Mouse (Mus musculus): ENCODE measurements at regions not wholly inside any gene's neighbourhood (a gene's known extent, or its start where the extent isn't known, plus 50 kb on each side); places are given as distances from the start of the nearest gene placed in this dataset.

- no peaks in the 10 kb centered on the region for H3K79me3 ChIP-seq (ENCODE audit: low read depth)
- no peaks in the 10 kb centered on the region for H3K79me2 ChIP-seq (ENCODE audit: control insufficient read depth, insufficient read depth)
- H3K27me3 ChIP-seq (ENCODE audit: control insufficient read depth, insufficient read depth, insufficient read length), result no peaks in the 10 kb centered on the region
- TF ChIP-seq MYOD1 (IDR thresholded peaks at IDR 0.05; ENCODE audit: control insufficient read depth, insufficient read length, low read depth) (no peak), FOSL1 (IDR thresholded peaks at IDR 0.05; ENCODE audit: insufficient read depth, low read length, poor library complexity, severe bottlenecking) (no peak), MAX (IDR thresholded peaks at IDR 0.05) (no peak), CEBPB (IDR thresholded peaks at IDR 0.05; ENCODE audit: low read depth) (no peak), USF1 (IDR thresholded peaks at IDR 0.05; ENCODE audit: low read depth) (no peak), CTCF (IDR thresholded peaks at IDR 0.05; ENCODE audit: control insufficient read depth, insufficient read depth, insufficient read length) (no peak), MYOG (IDR thresholded peaks at IDR 0.05; ENCODE audit: control insufficient read depth, extremely low read depth, insufficient read length) (no peak)
- no peaks in the 10 kb centered on the region for H3K36me3 ChIP-seq (ENCODE audit: control insufficient read depth, insufficient read depth)
- no peak overlapping the region for H3K4me3 ChIP-seq (ENCODE audit: insufficient read depth, poor library complexity, severe bottlenecking)
- no peak overlapping the region for H3ac ChIP-seq (ENCODE audit: control insufficient read depth, insufficient read length, low read depth)
Observed at GRCm38 (mm10) chr8:34385806-34386439, 274.4 kb upstream of the Gm10131 start.

- Histone ChIP-seq H3K36me3 (ENCODE audit: control insufficient read depth, insufficient read depth) (no peaks in the 10 kb centered on the region), H3K79me2 (ENCODE audit: control insufficient read depth, insufficient read depth) (no peaks in the 10 kb centered on the region), H3ac (ENCODE audit: control insufficient read depth, insufficient read length, low read depth) (no peak overlapping the region), H3K27me3 (ENCODE audit: control insufficient read depth, insufficient read depth, insufficient read length) (no peaks in the 10 kb centered on the region), H3K4me3 (ENCODE audit: insufficient read depth, poor library complexity, severe bottlenecking) (no peak overlapping the region), H3K79me3 (ENCODE audit: low read depth) (no peaks in the 10 kb centered on the region)
- TF ChIP-seq CTCF (IDR thresholded peaks at IDR 0.05; ENCODE audit: control insufficient read depth, insufficient read depth, insufficient read length), result no peak
- no peak for TF ChIP-seq CEBPB (IDR thresholded peaks at IDR 0.05; ENCODE audit: low read depth)
- TF ChIP-seq MAX (IDR thresholded peaks at IDR 0.05), result no peak
- TF ChIP-seq USF1 (IDR thresholded peaks at IDR 0.05; ENCODE audit: low read depth), result no peak
- TF ChIP-seq MYOG (IDR thresholded peaks at IDR 0.05; ENCODE audit: control insufficient read depth, extremely low read depth, insufficient read length), result no peak
- TF ChIP-seq FOSL1 (IDR thresholded peaks at IDR 0.05; ENCODE audit: insufficient read depth, low read length, poor library complexity, severe bottlenecking), result no peak
- TF ChIP-seq MYOD1 (IDR thresholded peaks at IDR 0.05; ENCODE audit: control insufficient read depth, insufficient read length, low read depth), result no peak
Observed at GRCm38 (mm10) chr8:34380615-34381014, 269.1 kb upstream of the Gm10131 start.

DNA sequence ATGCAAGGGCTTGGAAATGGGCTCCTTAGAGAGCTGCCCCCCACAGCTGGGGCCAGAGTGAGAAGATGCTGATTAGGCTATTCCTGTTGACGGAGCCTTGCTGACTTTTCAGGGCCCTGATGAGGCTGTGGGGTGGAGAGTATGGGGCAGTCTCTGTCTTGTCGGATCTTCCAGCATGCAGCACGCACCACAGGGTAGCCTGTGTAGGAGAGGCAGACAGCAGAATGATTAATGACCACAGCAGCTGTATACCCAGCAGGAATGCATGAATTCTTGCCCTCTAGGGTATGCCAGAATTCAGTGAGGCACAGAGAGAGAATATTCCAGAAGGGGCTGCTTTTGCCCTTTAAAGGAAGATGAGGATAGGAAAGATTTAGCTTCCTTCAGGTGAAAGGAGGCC lies 265.6 kb upstream of the Gm10131 start:
- TF ChIP-seq FOSL1 (IDR thresholded peaks at IDR 0.05; ENCODE audit: insufficient read depth, low read length, poor library complexity, severe bottlenecking) (no peak), CTCF (IDR thresholded peaks at IDR 0.05; ENCODE audit: control insufficient read depth, insufficient read depth, insufficient read length) (no peak), MYOD1 (IDR thresholded peaks at IDR 0.05; ENCODE audit: control insufficient read depth, insufficient read length, low read depth) (peak; percentile 95), MAX (IDR thresholded peaks at IDR 0.05) (no peak), CEBPB (IDR thresholded peaks at IDR 0.05; ENCODE audit: low read depth) (no peak)
- Histone ChIP-seq H3K79me3 (ENCODE audit: low read depth) (no peaks in the 10 kb centered on the region), H3K79me2 (ENCODE audit: control insufficient read depth, insufficient read depth) (no peaks in the 10 kb centered on the region), H3K4me3 (ENCODE audit: insufficient read depth, poor library complexity, severe bottlenecking) (no peak overlapping the region), H3K36me3 (ENCODE audit: control insufficient read depth, insufficient read depth) (no peaks in the 10 kb centered on the region), H3K27me3 (ENCODE audit: control insufficient read depth, insufficient read depth, insufficient read length) (no peaks in the 10 kb centered on the region), H3ac (ENCODE audit: control insufficient read depth, insufficient read length, low read depth) (no peak overlapping the region)

GRCm38 (mm10) chr8:34374242-34374641 lies 262.7 kb upstream of the Gm10131 start:
- no peaks in the 10 kb centered on the region for H3K36me3 ChIP-seq (ENCODE audit: control insufficient read depth, insufficient read depth)
- no peak overlapping the region for H3ac ChIP-seq (ENCODE audit: control insufficient read depth, insufficient read length, low read depth)
- H3K27me3 ChIP-seq (ENCODE audit: control insufficient read depth, insufficient read depth, insufficient read length), result no peaks in the 10 kb centered on the region
- no peak for TF ChIP-seq USF1 (IDR thresholded peaks at IDR 0.05; ENCODE audit: low read depth)
- no peak for TF ChIP-seq MYOD1 (IDR thresholded peaks at IDR 0.05; ENCODE audit: control insufficient read depth, insufficient read length, low read depth)
- TF ChIP-seq MAX (IDR thresholded peaks at IDR 0.05), result no peak
- TF ChIP-seq CEBPB (IDR thresholded peaks at IDR 0.05; ENCODE audit: low read depth), result no peak
- TF ChIP-seq FOSL1 (IDR thresholded peaks at IDR 0.05; ENCODE audit: insufficient read depth, low read length, poor library complexity, severe bottlenecking), result no peak
- no peak for TF ChIP-seq CTCF (IDR thresholded peaks at IDR 0.05; ENCODE audit: control insufficient read depth, insufficient read depth, insufficient read length)
- TF ChIP-seq MYOG (IDR thresholded peaks at IDR 0.05; ENCODE audit: control insufficient read depth, extremely low read depth, insufficient read length), result no peak
- no peaks in the 10 kb centered on the region for H3K79me2 ChIP-seq (ENCODE audit: control insufficient read depth, insufficient read depth)
- H3K79me3 ChIP-seq (ENCODE audit: low read depth), result no peaks in the 10 kb centered on the region
- H3K4me3 ChIP-seq (ENCODE audit: insufficient read depth, poor library complexity, severe bottlenecking), result no peak overlapping the region

- H3K27me3 ChIP-seq (ENCODE audit: control insufficient read depth, insufficient read depth, insufficient read length), result no peaks in the 10 kb centered on the region
- no peaks in the 10 kb centered on the region for H3K79me3 ChIP-seq (ENCODE audit: low read depth)
- TF ChIP-seq CEBPB (IDR thresholded peaks at IDR 0.05; ENCODE audit: low read depth) (no peak), FOSL1 (IDR thresholded peaks at IDR 0.05; ENCODE audit: insufficient read depth, low read length, poor library complexity, severe bottlenecking) (no peak), USF1 (IDR thresholded peaks at IDR 0.05; ENCODE audit: low read depth) (no peak), MYOG (IDR thresholded peaks at IDR 0.05; ENCODE audit: control insufficient read depth, extremely low read depth, insufficient read length) (no peak), MYOD1 (IDR thresholded peaks at IDR 0.05; ENCODE audit: control insufficient read depth, insufficient read length, low read depth) (no peak), MAX (IDR thresholded peaks at IDR 0.05) (no peak), CTCF (IDR thresholded peaks at IDR 0.05; ENCODE audit: control insufficient read depth, insufficient read depth, insufficient read length) (no peak)
- H3K79me2 ChIP-seq (ENCODE audit: control insufficient read depth, insufficient read depth), result no peaks in the 10 kb centered on the region
- no peak overlapping the region for H3K4me3 ChIP-seq (ENCODE audit: insufficient read depth, poor library complexity, severe bottlenecking)
- no peaks in the 10 kb centered on the region for H3K36me3 ChIP-seq (ENCODE audit: control insufficient read depth, insufficient read depth)
- H3ac ChIP-seq (ENCODE audit: control insufficient read depth, insufficient read length, low read depth), result no peak overlapping the region
Observed at GRCm38 (mm10) chr8:34372666-34372980, 261.1 kb upstream of the Gm10131 start.

Measured in C2C12 (cell line).